Mouse (Mus musculus) liver, adult 2 months (tissue): ENCODE measurements around the gene Tnfsf9.

Source experiments
- CTCF ChIP-seq: fragments of 200-500 bp; IDR thresholded peaks from 2 replicates; pipeline ENCODE4 v1.5.1; 2011; ENCODE audit warnings: low read depth, low read length, control low read depth
- POLR2A ChIP-seq: fragments of 200-500 bp; IDR thresholded peaks from 2 replicates; pipeline ENCODE4 v1.6.1; 2011; ENCODE audit warnings: low read length, control low read depth; ENCODE audit not compliant: insufficient read depth; ENCODE audit errors: extremely low read depth

GRCm38 (mm10) chr17:57060231-57060801 is 44.8 kb upstream of the Tnfsf9 start:
- TF ChIP-seq CTCF = peak; percentile 83
- no peak for TF ChIP-seq POLR2A
